Mouse (Mus musculus) hindbrain, embryonic 12.5 days (tissue): ENCODE data around the gene Hist1h2ao. TPM values are rescaled to one million over a fixed set of nuclear protein-coding genes. Genes with fewer than 3 reads are reported as not detected.
A peak's percentile ranks its signal among the peaks of the same experiment; 100 is the strongest.
"Not testable (repeated sequence)": the region's sequence is repeated elsewhere in the genome, so short reads cannot be mapped to it uniquely, and the experiment has no call there.

Experiments used
- ATAC-seq: fragments of 200-750 bp; cut with Nextera tagmentation; 2 replicates; pipeline ENCODE4 v1.8.0; 2017; ENCODE audit warnings: moderate TSS enrichment; ENCODE audit not compliant: low FRiP score
- H3K27ac ChIP-seq: fragments of 300-500 bp; sonication (generic); 2 replicates; pipeline ENCODE4 v1.5.1; 2016; ENCODE audit warnings: mild to moderate bottlenecking
- H3K27me3 ChIP-seq: fragments of 300-500 bp; sonication (generic); 2 replicates; pipeline ENCODE4 v1.6.1; 2016; ENCODE audit warnings: mild to moderate bottlenecking
- H3K36me3 ChIP-seq: fragments of 300-500 bp; sonication (generic); 2 replicates; pipeline ENCODE4 v1.6.1; 2016; ENCODE audit warnings: mild to moderate bottlenecking
- H3K4me1 ChIP-seq: fragments of 300-500 bp; sonication (generic); 2 replicates; pipeline ENCODE4 v1.6.1; 2016
- H3K4me2 ChIP-seq: fragments of 300-500 bp; sonication (generic); replicated peaks from 2 replicates; pipeline ENCODE4 v1.6.1; 2016; ENCODE audit warnings: mild to moderate bottlenecking
- H3K4me3 ChIP-seq: fragments of 300-500 bp; sonication (generic); 2 replicates; pipeline ENCODE4 v1.5.1; 2016; ENCODE audit warnings: mild to moderate bottlenecking
- H3K9ac ChIP-seq: fragments of 300-500 bp; sonication (generic); 2 replicates; pipeline ENCODE4 v1.6.1; 2016; ENCODE audit warnings: mild to moderate bottlenecking, moderate library complexity
- H3K9me3 ChIP-seq: fragments of 300-500 bp; sonication (generic); replicated peaks from 2 replicates; pipeline ENCODE4 v1.6.1; 2016; ENCODE audit warnings: mild to moderate bottlenecking
- WGBS: fragments of 180-500 bp; shearing (Covaris S2); methylation state at CpG from one replicate; pipeline ENCODE4 v1.1.7; 2016; 5-methylcytosine and 5-hydroxymethylcytosine counted together
- polyA plus RNA-seq: library from polyadenylated mRNA; unstranded; fragments of >200 nt; fragmentation: Nextera tagmentation; extraction: Ambion mirVana; gene quantifications from 2 replicates; pipeline ENCODE4 v1.2.1, GENCODE M21; 2016

Hist1h2ao gene
- polyA plus RNA-seq, 1 experiment from 2014 or later: 3.4 TPM

GRCm38 (mm10) chr13:21828511-21828910, 18.2 kb downstream of the Hist1h2ao start:
- Histone ChIP-seq H3K36me3 (no peaks in the 10 kb centered on the region), H3K9me3 (no peaks in the 10 kb centered on the region), H3K4me1 (no peaks in the 10 kb centered on the region), H3K4me2 (no peak overlapping the region), H3K4me3 (no peak overlapping the region), H3K9ac (no peak overlapping the region), H3K27ac (no peak overlapping the region), H3K27me3 (no peaks in the 10 kb centered on the region)
- no peak for ATAC-seq
- WGBS: 92% methylated on average over 3 of the region's 3 CpGs

- Histone ChIP-seq H3K9me3 (no peaks in the 10 kb centered on the region), H3K36me3 (no peaks in the 10 kb centered on the region), H3K9ac (no peak overlapping the region), H3K27ac (no peak overlapping the region), H3K27me3 (no peaks in the 10 kb centered on the region), H3K4me1 (no peaks in the 10 kb centered on the region), H3K4me3 (no peak overlapping the region), H3K4me2 (no peak overlapping the region)
- no peak for ATAC-seq
- WGBS: 89% methylated on average over 10 of the region's 10 CpGs
Observed at GRCm38 (mm10) chr13:21830344-21830743, 20.1 kb downstream of the Hist1h2ao start.

GRCm38 (mm10) chr13:21831418-21832394, 21.4 kb downstream of the Hist1h2ao start, which contains the start of gene Hist1h4n:
Hist1h4n (minus strand) TSS chr13:21832196.
- under 1% methylated on average over 29 of the region's 58 CpGs for WGBS
- H3K4me1 ChIP-seq, H3K9ac ChIP-seq, H3K36me3 ChIP-seq, H3K27me3 ChIP-seq, H3K4me3 ChIP-seq, H3K9me3 ChIP-seq, H3K27ac ChIP-seq: not testable (repeated sequence)
- H3K4me2 ChIP-seq: peak within 1 kb of the TSS; percentile 37
- ATAC-seq: peak; percentile 83

- not testable (repeated sequence) for H3K9me3 ChIP-seq, H3K36me3 ChIP-seq, H3K4me2 ChIP-seq, H3K27me3 ChIP-seq, H3K9ac ChIP-seq, H3K27ac ChIP-seq, H3K4me3 ChIP-seq, H3K4me1 ChIP-seq
- WGBS: no CpG with 5 or more reads among the region's 24 CpGs
- peak; percentile 97 for ATAC-seq
Observed at GRCm38 (mm10) chr13:21833461-21833860, 23.2 kb downstream of the Hist1h2ao start, which contains the start of the genes Hist1h2ap and Hist1h2br. Hist1h2ap (minus strand) TSS chr13:21833507. Hist1h2br (plus strand) TSS chr13:21833743.

- H3K27me3 ChIP-seq, H3K36me3 ChIP-seq, H3K4me3 ChIP-seq, H3K4me2 ChIP-seq, H3K9ac ChIP-seq, H3K9me3 ChIP-seq, H3K4me1 ChIP-seq, H3K27ac ChIP-seq: not testable (repeated sequence)
- no CpG with 5 or more reads among the region's 4 CpGs for WGBS
- peak; percentile 66; the same call in 1 of the 2 replicates for ATAC-seq
Observed at GRCm38 (mm10) chr13:21840508-21840907, 30.2 kb downstream of the Hist1h2ao start.

GRCm38 (mm10) chr13:21846356-21846755, 36.1 kb downstream of the Hist1h2ao start:
- H3K27ac ChIP-seq, H3K36me3 ChIP-seq, H3K4me1 ChIP-seq, H3K4me2 ChIP-seq, H3K9ac ChIP-seq, H3K4me3 ChIP-seq, H3K27me3 ChIP-seq, H3K9me3 ChIP-seq, ATAC-seq: not testable (repeated sequence)

GRCm38 (mm10) chr13:21847883-21848282, 37.6 kb downstream of the Hist1h2ao start:
- WGBS: 24% methylated on average over 8 of the region's 8 CpGs
- Histone ChIP-seq H3K4me1 (no peaks in the 10 kb centered on the region), H3K9ac (no peak overlapping the region), H3K27ac (no peak overlapping the region), H3K4me2 (no peak overlapping the region), H3K27me3 (no peaks in the 10 kb centered on the region), H3K4me3 (no peak overlapping the region), H3K9me3 (no peaks in the 10 kb centered on the region), H3K36me3 (no peaks in the 10 kb centered on the region)
- ATAC-seq: no peak

GRCm38 (mm10) chr13:21850696-21851095, 40.4 kb downstream of the Hist1h2ao start:
- not testable (repeated sequence) for ATAC-seq, H3K9me3 ChIP-seq, H3K27me3 ChIP-seq, H3K27ac ChIP-seq, H3K9ac ChIP-seq, H3K4me2 ChIP-seq, H3K4me3 ChIP-seq, H3K36me3 ChIP-seq, H3K4me1 ChIP-seq
- 23% methylated on average over 1 of the region's 1 CpGs for WGBS

GRCm38 (mm10) chr13:21852215-21852945, 42.1 kb downstream of the Hist1h2ao start:
- no peaks in the 10 kb centered on the region for H3K27me3 ChIP-seq
- H3K4me2 ChIP-seq: no peak overlapping the region
- WGBS: 74% methylated on average over 3 of the region's 3 CpGs
- H3K9me3 ChIP-seq: no peaks in the 10 kb centered on the region
- H3K27ac ChIP-seq: no peak overlapping the region
- no peak overlapping the region for H3K9ac ChIP-seq
- no peak overlapping the region for H3K4me3 ChIP-seq
- H3K4me1 ChIP-seq: no peaks in the 10 kb centered on the region
- no peak for ATAC-seq
- H3K36me3 ChIP-seq: no peaks in the 10 kb centered on the region

- no peaks in the 10 kb centered on the region for H3K9me3 ChIP-seq
- H3K27ac ChIP-seq: no peak overlapping the region
- H3K27me3 ChIP-seq: no peaks in the 10 kb centered on the region
- H3K36me3 ChIP-seq: no peaks in the 10 kb centered on the region
- 2% methylated on average over 11 of the region's 11 CpGs for WGBS
- peak overlapping the region; percentile 38 for H3K4me3 ChIP-seq
- peak overlapping the region; percentile 48 for H3K4me2 ChIP-seq
- peak overlapping the region; percentile 41; the same call in 1 of the 2 replicates for H3K9ac ChIP-seq
- ATAC-seq: peak; percentile 56; the same call in 1 of the 2 replicates
- no peaks in the 10 kb centered on the region for H3K4me1 ChIP-seq
Observed at GRCm38 (mm10) chr13:21855146-21855545, 44.9 kb downstream of the Hist1h2ao start.

- Histone ChIP-seq H3K4me3 (peak overlapping the region; percentile 38), H3K9me3 (no peaks in the 10 kb centered on the region), H3K36me3 (no peaks in the 10 kb centered on the region), H3K27me3 (no peaks in the 10 kb centered on the region), H3K4me1 (no peaks in the 10 kb centered on the region), H3K4me2 (peak overlapping the region; percentile 48), H3K9ac (peak overlapping the region; percentile 41; the same call in 1 of the 2 replicates), H3K27ac (no peak overlapping the region)
- no peak for ATAC-seq
- under 1% methylated on average over 15 of the region's 15 CpGs for WGBS
Observed at GRCm38 (mm10) chr13:21855698-21856162, 45.5 kb downstream of the Hist1h2ao start.
